Mouse (Mus musculus) gastrocnemius, adult 8-10 months (tissue): Measurements from ENCODE around the gene Larp1. TPM values are rescaled to one million over a fixed set of nuclear protein-coding genes. Genes with fewer than 3 reads are reported as not detected.
"Not testable (repeated sequence)": the region's sequence is repeated elsewhere in the genome, so short reads cannot be mapped to it uniquely, and the experiment has no call there.

ENCODE experiments used
- DNase-seq, 2 experiments: peaks; one replicate each; pipeline ENCODE4 v3.0.0; 2022; ENCODE audit warnings: low spot score in 2 of 2
- total RNA-seq, 4 experiments: library from RNA; stranded (reverse); gene quantifications; 2 replicates each; pipeline ENCODE4 v1.2.4; 2022

Gene Larp1
- total RNA-seq, 4 experiments from 2014 or later, result 98.4 to 121 (median 107) TPM

DNA sequence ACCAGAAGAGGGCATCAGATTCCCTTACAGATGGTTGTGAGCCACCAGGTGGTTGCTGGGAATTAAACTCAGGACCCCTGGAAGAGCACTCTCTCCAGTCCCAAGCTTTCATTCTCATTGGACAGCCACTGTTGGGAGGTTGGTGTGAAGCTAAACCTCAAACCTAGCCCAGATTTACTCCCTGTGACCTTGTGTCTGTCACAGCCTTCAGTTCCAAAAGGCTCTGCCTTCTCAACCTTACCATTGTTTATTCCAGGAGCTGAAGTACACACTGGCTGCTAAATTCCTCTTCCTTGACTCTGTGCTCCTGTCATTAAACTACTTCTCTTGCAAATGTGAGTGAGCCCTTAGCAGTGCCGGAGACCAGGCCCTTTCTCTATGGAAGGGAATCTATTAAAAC is 20.1 kb downstream of the Larp1 start:
- no peak for DNase-seq

- no peak for DNase-seq
Measured at GRCm38 (mm10) chr11:58029869-58030268, 21.0 kb downstream of the Larp1 start.

DNA sequence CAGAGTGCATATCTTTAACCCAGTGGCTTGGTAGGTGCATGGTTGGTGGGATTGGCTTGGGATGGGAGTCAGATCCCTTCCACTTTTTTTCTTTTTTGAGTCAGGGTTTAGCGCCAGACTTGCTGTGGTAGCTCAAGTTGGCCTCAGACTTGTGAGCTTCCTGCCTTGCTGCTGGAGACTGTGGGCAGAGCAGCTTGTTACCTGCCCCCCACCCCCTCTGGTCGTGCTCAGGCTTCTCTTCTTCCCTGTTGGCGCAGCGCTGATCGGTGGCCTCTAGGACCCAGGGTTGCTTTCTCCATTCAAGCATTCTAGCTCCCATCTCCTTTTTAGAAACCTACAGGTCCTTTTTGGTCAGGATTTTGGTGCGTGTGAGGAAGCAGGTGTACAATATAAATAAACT is 22.3 kb downstream of the Larp1 start:
- DNase-seq, result no peak

DNA sequence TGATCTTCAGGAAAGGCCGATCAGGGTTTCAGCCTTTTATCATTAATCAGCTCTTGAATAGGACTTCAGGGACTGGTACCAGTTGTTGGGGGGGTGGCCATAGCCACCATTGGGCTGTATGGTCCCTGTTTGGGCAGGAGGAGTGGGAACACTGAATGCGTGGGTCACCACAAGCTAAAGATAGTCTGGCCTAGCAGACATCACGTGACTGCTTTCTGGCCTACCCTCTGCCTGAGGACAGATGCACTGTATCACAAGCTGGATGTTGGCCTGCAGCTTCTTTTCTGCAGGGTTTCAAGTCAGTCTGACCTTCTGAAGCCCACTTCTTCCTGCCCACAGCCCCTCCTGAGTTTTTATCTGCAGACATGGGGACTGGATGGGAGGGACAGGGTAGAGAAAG is 24.8 kb downstream of the Larp1 start:
- DNase-seq, result peak; percentile 43 to 48

GRCm38 (mm10) chr11:58039027-58039426 is 30.2 kb downstream of the Larp1 start:
- DNase-seq, result no peak

GRCm38 (mm10) chr11:58042861-58043431 is 34.1 kb downstream of the Larp1 start:
- no peak for DNase-seq

- DNase-seq, result no peak
Measured at GRCm38 (mm10) chr11:58046438-58046837, 37.6 kb downstream of the Larp1 start.

GRCm38 (mm10) chr11:58057455-58057854 is 48.6 kb downstream of the Larp1 start:
- no peak for DNase-seq

DNA sequence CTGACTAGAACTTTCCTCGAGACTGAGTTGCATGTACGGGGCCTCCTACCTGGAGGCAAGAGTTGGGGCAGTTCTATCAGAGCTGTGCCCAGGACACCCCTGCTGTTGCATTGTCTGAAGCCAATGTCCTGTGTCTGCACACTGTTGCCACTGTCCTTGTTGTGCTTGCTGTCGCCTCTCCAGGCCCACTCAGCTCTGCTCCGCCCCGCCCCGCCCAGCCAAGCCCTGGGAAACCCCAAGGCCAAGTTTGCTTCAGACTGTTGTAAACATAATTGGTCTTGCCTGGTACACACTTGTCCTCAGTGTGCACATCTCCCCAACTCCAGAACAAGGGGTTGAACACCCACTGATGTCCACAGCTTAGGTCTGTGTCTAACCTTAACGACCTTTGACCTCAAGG is 50.9 kb downstream of the Larp1 start:
- DNase-seq, result not testable (repeated sequence)

- DNase-seq, result not testable (repeated sequence)
Measured at GRCm38 (mm10) chr11:58061218-58061617, 52.4 kb downstream of the Larp1 start.

GRCm38 (mm10) chr11:58062586-58062985 is 53.7 kb downstream of the Larp1 start:
- DNase-seq, result no peak

- DNase-seq, result no peak
Measured at GRCm38 (mm10) chr11:58065025-58065424, 56.2 kb downstream of the Larp1 start.

DNA sequence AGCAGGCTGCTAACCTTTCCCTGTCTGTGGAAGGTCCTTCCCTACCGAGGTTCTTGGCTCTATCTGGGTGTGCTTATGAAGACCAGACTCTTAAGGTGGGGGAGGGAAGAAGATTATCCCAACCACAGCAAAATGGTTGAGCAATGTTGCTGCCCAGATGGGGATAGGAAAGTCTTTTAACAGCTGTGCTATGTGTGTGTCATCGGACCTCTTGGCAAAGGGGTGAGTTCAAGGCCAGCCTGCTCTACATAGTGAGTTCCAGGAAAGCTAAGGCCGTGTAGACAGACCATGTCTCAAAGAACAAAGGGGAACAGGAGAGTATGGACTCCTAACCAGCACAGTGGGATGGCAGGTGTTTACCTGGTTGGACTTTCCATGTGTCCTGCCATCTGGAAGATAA is 64.1 kb downstream of the Larp1 start:
- DNase-seq, result no peak

DNA sequence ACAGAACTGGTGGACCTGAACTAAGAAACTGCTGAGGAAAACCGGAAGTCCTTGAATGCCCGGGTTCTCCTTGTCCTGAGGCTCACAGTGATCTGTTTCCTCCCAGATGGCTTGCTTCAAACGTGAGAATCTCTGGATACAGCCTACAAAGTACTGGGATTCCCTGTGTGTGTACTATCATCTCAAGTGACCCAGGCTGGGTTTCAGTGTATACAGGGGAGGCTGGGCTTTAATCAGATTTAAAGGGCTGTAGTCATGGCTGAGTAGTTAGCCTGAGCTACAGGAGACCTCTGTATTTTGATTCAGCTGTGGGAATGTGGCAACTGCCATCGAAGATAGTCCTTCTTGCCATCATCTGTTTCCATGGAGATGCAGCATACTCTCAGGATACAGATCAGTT is 68.4 kb downstream of the Larp1 start:
- DNase-seq, result no peak

GRCm38 (mm10) chr11:58081716-58082115 is 72.9 kb downstream of the Larp1 start:
- no peak for DNase-seq

DNA sequence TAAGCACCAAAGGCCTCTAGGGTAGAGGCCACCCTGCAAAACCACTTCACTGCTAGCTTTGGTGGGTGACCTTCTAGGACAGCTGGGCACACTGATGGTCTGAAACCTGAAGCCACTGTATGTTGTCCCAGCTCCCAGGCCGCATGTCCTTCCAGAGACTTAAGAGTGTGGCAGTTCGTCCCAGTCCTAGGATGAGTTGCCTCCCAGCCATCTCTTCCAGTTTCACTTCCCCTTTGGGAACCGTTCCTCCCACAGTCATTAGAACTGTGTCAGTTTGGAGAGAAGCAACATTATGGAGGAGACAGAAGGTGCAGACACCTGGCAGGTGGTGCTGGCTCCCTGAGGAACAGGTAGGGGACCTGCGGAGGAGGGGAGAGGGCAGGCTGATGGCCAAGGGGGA is 83.7 kb downstream of the Larp1 start:
- no peak for DNase-seq

GRCm38 (mm10) chr11:58093021-58093528 is 84.2 kb downstream of the Larp1 start, which contains the start of gene Gm12248:
Gene Gm12248, minus strand, starts transcription at chr11:58093134.
- peak; percentile 24 to 38 for DNase-seq

- DNase-seq, result no peak
Measured at GRCm38 (mm10) chr11:58094766-58095165, 85.9 kb downstream of the Larp1 start.

GRCm38 (mm10) chr11:58095561-58095960 is 86.7 kb downstream of the Larp1 start:
- DNase-seq, result no peak

GRCm38 (mm10) chr11:58096160-58096559 is 87.3 kb downstream of the Larp1 start:
- no peak for DNase-seq

- no peak for DNase-seq
Measured at GRCm38 (mm10) chr11:58096821-58097620, 88.2 kb downstream of the Larp1 start.

- DNase-seq, result peak in 1 of 2 experiments; percentile 21
Measured at GRCm38 (mm10) chr11:58097621-58098365, 88.9 kb downstream of the Larp1 start.
